Mouse (Mus musculus): ENCODE data around the gene Pak4.

The Pak4 gene

GRCm38 (mm10) chr7:28587644-28588043, 10.3 kb downstream of the Pak4 start:
- peak; percentile 49 for DNase-seq (ENCODE audit: low read depth, low spot score)

GRCm38 (mm10) chr7:28586663-28587411, 11.1 kb downstream of the Pak4 start:
- peak; percentile 45 for DNase-seq (ENCODE audit: low read depth, low spot score)

DNA sequence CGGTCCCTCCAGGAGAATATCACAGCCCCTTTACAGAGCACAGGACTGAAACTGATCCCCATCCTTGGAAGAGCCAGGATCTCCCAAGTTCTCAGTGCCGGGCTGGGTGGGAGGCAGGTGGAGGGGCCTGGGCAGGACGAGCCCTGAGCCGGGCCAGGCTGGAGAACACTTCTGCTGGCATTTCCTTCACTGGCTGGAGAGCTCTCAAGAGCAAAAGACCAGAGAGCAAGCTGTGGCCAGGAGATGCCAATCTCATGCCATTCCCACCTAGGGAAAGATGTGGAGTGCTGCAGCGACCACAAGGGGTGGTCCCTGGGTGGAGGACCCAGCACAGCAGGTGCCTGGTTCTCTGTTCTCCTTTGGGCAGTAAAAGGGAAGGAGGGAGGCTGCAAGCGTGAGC, 13.0 kb downstream of the Pak4 start:
- DNase-seq (ENCODE audit: low read depth, low spot score), result no peak

DNA sequence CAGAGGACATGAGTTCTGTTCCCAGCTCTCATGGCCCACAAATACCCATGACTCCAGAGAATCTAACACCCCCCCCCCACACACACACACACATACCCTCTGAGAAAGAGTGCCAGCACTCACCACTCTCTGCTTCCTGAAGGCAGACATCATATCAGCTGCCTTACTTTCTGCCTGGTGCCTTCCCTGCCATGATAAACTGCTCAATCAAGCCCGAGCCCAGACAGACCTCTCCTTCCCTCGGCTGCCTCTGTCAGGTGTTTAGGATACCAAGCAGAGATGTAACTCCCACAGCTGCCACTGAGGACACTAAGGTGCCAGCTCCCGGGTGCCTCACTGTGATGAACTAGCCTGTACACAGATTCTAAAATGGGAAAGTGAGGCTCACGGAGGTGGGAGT, 13.5 kb downstream of the Pak4 start:
- DNase-seq (ENCODE audit: low read depth, low spot score), result no peak

DNA sequence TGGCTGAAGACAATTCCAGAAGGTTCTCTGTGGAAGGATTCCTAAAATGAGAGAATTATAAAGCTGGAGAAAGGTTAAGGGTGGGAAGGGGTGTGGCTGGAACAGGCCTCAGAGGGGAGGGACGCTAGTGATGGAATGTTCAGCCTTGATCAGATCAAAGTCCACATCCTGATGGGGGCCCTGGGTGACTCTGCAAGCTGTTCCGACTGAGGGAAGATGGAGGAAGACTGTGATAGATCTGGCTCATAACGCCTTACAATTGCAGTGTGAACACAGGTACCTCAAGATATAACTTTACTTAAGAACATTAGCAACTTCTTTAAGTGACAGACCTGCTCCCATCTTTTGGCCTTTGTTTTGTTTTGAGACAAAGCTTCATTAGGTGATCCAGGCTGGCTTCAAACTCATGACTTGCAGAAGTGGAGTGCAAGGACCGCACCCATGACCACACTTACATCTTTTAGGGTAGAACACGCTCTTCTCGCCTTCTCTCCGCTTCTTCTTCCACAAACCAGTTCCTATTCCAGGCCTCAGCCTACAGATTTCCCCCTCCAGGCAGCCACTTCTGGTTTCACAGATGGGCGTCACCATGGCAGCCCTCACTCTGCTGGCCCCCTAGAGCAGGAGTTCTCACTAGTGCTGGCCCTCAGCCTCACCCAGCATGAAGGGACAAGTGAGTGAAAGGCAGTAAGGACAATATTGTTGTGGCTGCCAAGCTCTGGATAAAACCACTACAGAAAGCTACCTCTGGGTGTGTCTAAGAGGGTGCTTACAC, 14.2 kb downstream of the Pak4 start:
- DNase-seq (ENCODE audit: low read depth, low spot score), result no peak

DNA sequence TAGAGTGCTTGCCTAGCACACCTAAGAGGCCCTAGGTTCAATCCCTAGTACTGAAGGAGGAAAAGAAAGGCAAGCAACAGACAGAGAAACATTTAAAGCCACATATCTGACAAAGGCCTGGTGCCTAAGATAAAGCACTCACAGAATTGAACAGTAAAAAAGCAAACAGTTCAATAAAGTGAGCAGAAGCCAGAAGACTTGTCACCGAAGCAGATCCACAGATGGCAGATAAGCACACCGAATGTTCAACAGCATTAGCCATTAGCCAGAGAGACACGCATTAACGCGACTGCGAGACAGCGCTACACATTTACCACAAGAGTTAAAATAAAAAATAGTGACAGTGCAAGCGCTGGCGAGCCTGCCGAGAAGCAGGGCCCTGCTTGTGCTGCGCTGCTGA, 15.1 kb downstream of the Pak4 start:
- DNase-seq (ENCODE audit: low read depth, low spot score), result no peak

DNA sequence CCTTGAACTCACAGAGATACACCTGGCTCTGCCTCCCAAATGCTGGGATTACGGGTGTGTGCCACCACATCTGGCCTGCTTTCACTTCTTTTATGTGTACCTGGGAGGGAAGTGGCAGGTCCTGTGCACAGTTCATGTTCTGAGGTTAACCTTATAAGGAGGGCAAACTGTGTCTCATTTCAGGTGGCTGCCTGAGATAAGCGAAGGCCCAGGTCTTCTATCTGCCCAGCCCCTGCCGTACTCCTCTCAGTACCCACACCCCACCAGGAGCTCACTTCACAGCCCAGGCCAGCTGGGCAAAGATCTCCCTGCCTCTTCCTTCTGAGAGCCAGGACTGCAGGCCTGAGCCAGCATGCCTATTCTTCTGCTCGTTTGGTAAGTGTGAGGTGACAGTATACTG, 16.3 kb downstream of the Pak4 start:
- DNase-seq (ENCODE audit: low read depth, low spot score), result no peak

DNA sequence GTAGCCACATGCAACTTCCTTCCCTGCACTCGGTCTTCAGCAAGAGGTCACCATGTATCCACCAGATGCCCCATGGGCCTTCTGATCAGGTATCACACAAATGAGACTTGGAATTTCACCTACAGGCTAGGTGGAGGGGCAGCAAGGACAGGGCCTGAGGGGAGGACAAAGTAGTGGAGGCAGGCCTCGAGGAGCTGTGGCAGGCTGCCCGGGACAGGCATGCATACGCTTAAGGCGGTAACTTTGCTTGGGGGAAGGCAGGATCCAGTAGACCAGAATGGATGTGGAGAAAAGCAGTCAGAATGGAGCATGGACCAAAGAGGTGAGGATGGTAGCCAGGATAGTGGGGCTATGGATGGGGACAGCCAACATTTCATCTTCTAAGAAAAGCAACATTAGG, 18.2 kb downstream of the Pak4 start:
- DNase-seq (ENCODE audit: low read depth, low spot score), result no peak

DNA sequence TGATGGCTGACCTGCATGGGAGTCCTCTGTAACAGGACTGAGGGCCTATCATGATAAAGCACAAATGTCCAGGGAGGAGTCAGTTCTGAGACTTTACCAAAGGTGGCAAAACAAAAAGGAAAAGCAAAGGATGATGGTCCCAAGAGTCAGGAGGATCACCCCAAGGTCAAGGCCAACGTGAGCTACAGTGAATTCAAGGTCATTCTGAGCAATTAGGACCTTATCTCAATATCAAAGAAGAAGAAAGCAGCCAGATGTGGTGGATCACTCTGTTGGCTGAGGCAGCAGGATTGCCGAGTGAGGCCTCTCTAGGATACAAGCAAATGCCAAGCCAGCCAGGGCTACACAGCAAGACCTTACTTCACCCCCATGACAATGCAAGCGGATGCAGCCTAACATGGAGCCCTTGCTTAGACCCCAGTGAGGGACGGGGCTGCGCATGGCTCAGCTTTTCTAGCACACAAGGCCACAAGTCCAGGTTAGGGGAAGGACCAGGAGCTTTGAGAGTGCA, 19.4 kb downstream of the Pak4 start:
- no peak for DNase-seq (ENCODE audit: low read depth, low spot score)

- peak; percentile 52 for DNase-seq (ENCODE audit: low read depth, low spot score)
Measured at GRCm38 (mm10) chr7:28577826-28578542, 20.0 kb downstream of the Pak4 start.

- peak; percentile 65 for DNase-seq (ENCODE audit: low read depth, low spot score)
Measured at GRCm38 (mm10) chr7:28576271-28576914, 21.6 kb downstream of the Pak4 start.

- no peak for DNase-seq (ENCODE audit: low read depth, low spot score)
Measured at GRCm38 (mm10) chr7:28575597-28575996, 22.4 kb downstream of the Pak4 start.

DNA sequence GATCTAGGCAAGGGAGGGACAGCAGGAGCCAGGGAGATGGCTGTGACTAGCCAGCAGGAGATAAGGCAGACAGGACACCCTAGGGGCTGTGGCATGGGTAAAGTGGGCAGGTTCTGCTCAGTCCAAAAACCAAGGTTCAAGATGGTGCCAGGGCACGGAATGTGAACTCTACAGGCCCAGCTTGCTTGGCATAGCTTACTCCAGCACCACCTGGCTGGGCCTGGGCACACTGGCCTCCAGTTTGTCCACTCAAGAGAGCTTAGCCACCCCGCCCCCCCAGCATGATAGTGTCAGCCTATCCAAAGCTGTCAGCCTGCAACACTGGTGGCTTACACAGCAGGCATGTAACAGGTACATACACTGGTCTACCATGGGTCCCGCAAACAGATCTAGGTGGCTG, 24.7 kb downstream of the Pak4 start:
- DNase-seq (ENCODE audit: low read depth, low spot score), result no peak

DNA sequence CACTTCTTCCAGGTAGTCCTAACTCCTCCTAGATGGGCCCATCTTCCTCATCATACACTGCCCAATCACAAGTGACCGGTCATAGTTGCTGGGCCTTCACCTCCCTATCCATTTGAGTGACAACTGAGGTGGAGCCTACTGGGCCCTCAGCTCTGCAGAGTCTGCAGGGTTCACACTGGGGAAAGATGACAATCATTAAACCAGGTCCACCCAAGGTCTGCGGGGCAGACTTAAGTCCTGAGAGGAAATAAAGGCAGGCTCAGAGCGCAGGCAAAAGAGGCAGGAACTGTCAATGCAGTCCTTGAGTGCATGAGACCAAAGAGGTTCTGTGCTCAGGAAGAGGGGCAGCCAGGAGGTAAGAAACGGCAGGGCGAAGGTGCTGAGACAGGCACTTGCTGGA, 25.3 kb downstream of the Pak4 start:
- no peak for DNase-seq (ENCODE audit: low read depth, low spot score)

DNA sequence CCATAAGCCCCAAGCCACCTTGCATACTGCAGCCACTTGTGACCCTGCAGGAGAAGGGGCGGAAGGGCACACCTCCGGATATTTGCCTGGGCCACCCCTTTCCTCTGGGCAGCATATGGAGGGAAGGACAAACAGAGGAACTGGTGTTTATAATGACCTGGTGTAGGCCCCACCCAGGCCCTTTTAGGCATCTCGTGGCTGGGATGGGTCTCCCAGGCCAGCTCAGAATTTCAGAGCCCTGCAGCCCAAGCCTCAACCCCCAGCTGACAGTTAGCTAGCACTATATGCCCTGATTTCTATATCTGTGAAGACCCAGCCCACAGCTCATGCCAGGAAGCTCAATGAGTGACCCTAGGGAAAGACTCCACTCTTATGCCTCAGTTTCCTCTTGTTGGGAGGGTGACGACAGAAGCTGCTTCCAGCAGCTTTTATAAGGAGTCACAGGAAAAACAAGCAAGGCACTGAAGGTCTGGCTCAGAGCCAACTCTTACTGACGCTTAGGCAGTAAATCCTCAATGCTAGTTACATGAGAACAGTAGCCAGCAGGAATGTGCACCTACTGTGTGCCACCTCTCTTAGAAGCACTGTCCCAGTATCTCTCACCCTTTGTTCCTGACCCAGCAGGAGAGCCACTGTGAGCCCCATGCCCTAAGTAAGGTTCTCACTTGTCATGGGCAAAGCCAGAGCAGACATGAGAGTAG, 26.9 kb downstream of the Pak4 start:
- peak; percentile 20 for DNase-seq (ENCODE audit: low read depth, low spot score)

GRCm38 (mm10) chr7:28570291-28570981, 27.5 kb downstream of the Pak4 start:
- DNase-seq (ENCODE audit: low read depth, low spot score), result no peak

DNA sequence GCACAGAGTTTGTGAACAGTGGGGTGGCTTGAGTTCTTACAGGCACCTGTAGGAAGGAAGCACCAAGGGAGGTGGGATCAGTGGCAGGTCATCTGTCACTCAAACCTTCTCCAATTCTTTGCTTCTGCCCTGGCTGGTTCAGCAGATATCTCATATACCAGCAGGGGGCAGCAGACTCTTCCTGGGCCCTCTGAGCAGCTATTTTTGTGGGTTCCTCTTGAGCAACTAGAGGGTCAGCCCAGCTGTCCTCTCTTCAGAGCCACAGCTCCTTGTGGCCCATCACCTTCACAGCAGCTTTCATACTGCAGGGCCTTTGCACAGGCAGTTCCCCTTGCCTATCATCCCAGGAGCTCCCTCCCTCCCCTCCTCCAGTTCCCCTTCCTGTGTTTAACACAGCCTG, 29.7 kb downstream of the Pak4 start:
- peak; percentile 76 for DNase-seq (ENCODE audit: low read depth, low spot score)

- DNase-seq (ENCODE audit: low read depth, low spot score), result no peak
Measured at GRCm38 (mm10) chr7:28567539-28567938, 30.4 kb downstream of the Pak4 start.

DNA sequence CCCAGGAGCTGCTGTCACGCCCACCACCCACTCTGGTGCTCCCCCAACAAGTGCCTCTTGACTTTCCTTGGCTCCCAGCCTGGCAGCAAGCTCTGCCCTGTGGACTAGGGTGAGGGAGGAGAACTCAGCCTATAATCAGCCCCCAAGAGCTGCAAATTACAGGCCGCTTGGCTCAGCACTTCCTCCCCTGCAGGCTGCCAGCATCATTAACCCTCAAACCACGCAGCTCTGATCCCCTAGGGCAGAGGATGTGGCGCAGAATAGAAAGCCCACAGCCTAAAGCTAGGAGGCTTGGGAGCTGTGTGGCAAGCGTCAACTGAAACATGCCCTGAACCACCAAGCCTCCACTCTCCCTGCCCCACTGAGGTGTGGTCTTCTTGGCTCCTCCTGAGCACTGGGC, 32.6 kb downstream of the Pak4 start:
- DNase-seq (ENCODE audit: low read depth, low spot score), result no peak

DNA sequence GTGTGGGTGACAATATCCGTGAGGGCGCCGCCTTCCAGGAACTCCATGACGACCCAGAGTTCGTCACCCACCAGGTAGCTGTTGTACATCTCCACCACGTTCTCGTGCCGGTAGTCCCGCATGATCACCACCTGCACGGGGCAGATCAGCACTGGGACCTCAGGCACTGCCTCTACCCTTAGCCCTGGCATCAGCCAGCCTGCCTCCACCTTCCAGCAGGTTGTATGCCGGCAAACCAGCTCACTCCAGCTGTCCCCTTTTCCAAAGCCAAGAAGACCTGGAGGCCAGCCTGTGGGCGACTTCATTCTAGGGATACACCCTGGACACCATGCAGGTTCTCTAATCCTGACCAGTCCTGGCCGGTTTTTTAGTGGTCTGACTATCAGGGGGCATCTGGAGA, 35.0 kb downstream of the Pak4 start:
- DNase-seq (ENCODE audit: low read depth, low spot score), result no peak

- DNase-seq (ENCODE audit: low read depth, low spot score), result no peak
Measured at GRCm38 (mm10) chr7:28562371-28562770, 35.6 kb downstream of the Pak4 start.
